Mouse (Mus musculus): ENCODE data around the gene Tcf3. TPM values are rescaled to one million over a fixed set of nuclear protein-coding genes. Genes with fewer than 3 reads are reported as not detected.

The Tcf3 gene
- total and polyA plus RNA-seq, 3 experiments = 146 to 223 (median 207) TPM

DNA sequence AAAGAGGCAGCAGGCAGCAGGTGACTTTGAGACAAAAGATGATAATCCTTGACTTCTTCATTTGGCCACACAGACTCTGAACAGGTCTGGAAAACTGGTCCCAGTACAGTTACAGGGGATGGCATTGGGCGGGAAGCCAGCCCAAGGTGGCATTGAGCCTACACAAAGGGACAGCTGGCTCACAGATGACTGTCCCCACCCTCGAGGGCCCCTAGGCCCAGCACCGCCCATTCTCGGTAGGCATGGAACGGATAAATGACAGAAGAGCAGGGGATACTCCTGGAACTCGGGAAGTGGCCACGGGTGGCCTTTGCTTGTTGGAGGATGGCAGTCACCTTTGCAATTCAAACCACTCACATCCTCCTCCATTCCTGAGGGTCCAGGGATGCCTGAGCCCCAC, 48.1 kb downstream of the Tcf3 start:
- peaks cover 35 to 52% of the 10 kb centered on the region in 2 experiments for H3K4me1 ChIP-seq (ENCODE audit: control insufficient read depth in 1 of 2, insufficient read depth in 2 of 2)

DNA sequence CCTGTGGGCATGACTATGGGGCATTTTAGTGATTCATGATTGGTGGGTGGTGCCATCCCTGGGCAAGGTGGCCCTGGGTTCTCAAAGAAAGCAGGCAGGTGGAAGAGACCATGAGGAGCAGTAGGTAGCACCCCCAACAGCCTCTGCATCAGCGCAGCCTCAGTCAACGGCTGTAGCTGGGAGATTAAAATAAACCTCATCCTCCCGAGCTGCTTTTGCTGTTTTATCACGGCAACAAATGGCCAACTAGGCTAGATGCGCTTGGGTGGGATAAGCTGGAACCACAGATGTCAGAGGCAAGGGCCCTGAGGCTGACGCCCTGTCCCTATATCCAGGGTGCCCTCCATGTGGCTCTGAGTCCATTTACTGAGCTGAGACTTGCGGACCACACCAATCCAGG, 48.7 kb downstream of the Tcf3 start:
- Histone ChIP-seq H3K4me1 (ENCODE audit: control insufficient read depth in 1 of 2, insufficient read depth in 2 of 2) (peaks cover 35 to 52% of the 10 kb centered on the region in 2 experiments), H3K9me3 (replicated peaks; ENCODE audit: low read length) (no peaks in the 10 kb centered on the region), H3K27ac (ENCODE audit: insufficient read depth, low read depth) (no peak overlapping the region), H3K4me3 (replicated peaks in 1 of 3; ENCODE audit: low read depth in 2 of 3, low read length in 2 of 3, poor library complexity in 1 of 3) (no peak overlapping the region), H3K9ac (ENCODE audit: insufficient read depth, low read depth) (no peak overlapping the region), H3K27me3 (replicated peaks) (no peaks in the 10 kb centered on the region), H3K36me3 (replicated peaks in 1 of 2; ENCODE audit: control insufficient read depth in 1 of 2, insufficient read depth in 1 of 2, low read length in 1 of 2) (peaks cover 17 to 49% of the 10 kb centered on the region in 2 experiments), H3K79me2 (replicated peaks; ENCODE audit: control insufficient read depth, extremely low read depth, insufficient read depth, poor library complexity, severe bottlenecking) (no peaks in the 10 kb centered on the region), H3K4me2 (ENCODE audit: insufficient read depth, low read depth, poor library complexity, severe bottlenecking) (no peak overlapping the region)
- TF ChIP-seq MAFK (IDR thresholded peaks at IDR 0.05; ENCODE audit: insufficient replicate concordance, low read length) (no peak), CTCF (conservative IDR thresholded peaks at IDR 0.05 in 1 of 2, IDR thresholded peaks at IDR 0.05 in 1 of 2; ENCODE audit: low read depth in 2 of 2, low read length in 2 of 2) (no peak), JUN (IDR thresholded peaks at IDR 0.05; ENCODE audit: insufficient read depth, low read depth, low read length) (no peak), USF1 (IDR thresholded peaks at IDR 0.05; ENCODE audit: low read depth, low read length) (no peak), SIN3A (IDR thresholded peaks at IDR 0.05; ENCODE audit: low read length) (no peak), POLR2AphosphoS2 (IDR thresholded peaks at IDR 0.05; ENCODE audit: low read depth, low read length) (no peak), HCFC1 (IDR thresholded peaks at IDR 0.05; ENCODE audit: low read depth, low read length) (no peak), MYC (IDR thresholded peaks at IDR 0.05; ENCODE audit: low read depth, low read length) (no peak), JUND (conservative IDR thresholded peaks at IDR 0.05; ENCODE audit: low read depth, low read length) (no peak), ETS1 (conservative IDR thresholded peaks at IDR 0.05; ENCODE audit: low read depth, low read length) (no peak), ZKSCAN1 (IDR thresholded peaks at IDR 0.05; ENCODE audit: borderline replicate concordance, low read depth, low read length) (no peak), NRF1 (IDR thresholded peaks at IDR 0.05; ENCODE audit: low read depth, low read length) (no peak), ZMIZ1 (IDR thresholded peaks at IDR 0.05; ENCODE audit: low read depth, low read length) (no peak), ELF1 (IDR thresholded peaks at IDR 0.05; ENCODE audit: low read depth, low read length) (no peak), EP300 (IDR thresholded peaks at IDR 0.05; ENCODE audit: low read length) (no peak), RAD21 (IDR thresholded peaks at IDR 0.05; ENCODE audit: low read depth, low read length) (no peak), ZNF384 (IDR thresholded peaks at IDR 0.05; ENCODE audit: low read depth, low read length) (no peak), SMC3 (IDR thresholded peaks at IDR 0.05; ENCODE audit: low read depth, low read length) (no peak)
- no peak for DNase-seq (ENCODE audit: extremely low read depth)
- in situ Hi-C loops (cut with MboI; ENCODE audit: low pct_ligation_motif_present, low pct_unique_long_range_greater_than_20kb, low sequenced_read_pairs) (loop anchor here (5.0 kb wide), 1 partner anchor 43 kb away; no protein-coding TSS in a partner anchor), dilution Hi-C loops (cut with MboI; ENCODE audit: extremely low pct_ligation_motif_present, extremely low pct_unique_long_range_greater_than_20kb, low sequenced_read_pairs) (no loop called here)

More for the DNA sequence above, 48.1 kb downstream of the Tcf3 start:
- no peak overlapping the region for H3K4me2 ChIP-seq (ENCODE audit: insufficient read depth, low read depth, poor library complexity, severe bottlenecking)
- in situ Hi-C loops (cut with MboI; ENCODE audit: low pct_ligation_motif_present, low pct_unique_long_range_greater_than_20kb, low sequenced_read_pairs) (loop anchor here (5.0 kb wide), 1 partner anchor 42 kb away; no protein-coding TSS in a partner anchor), dilution Hi-C loops (cut with MboI; ENCODE audit: extremely low pct_ligation_motif_present, extremely low pct_unique_long_range_greater_than_20kb, low sequenced_read_pairs) (no loop called here)
- no peak for DNase-seq (ENCODE audit: extremely low read depth)
- H3K9ac ChIP-seq (ENCODE audit: insufficient read depth, low read depth) = no peak overlapping the region
- peaks cover 17 to 50% of the 10 kb centered on the region in 2 experiments for H3K36me3 ChIP-seq (replicated peaks in 1 of 2; ENCODE audit: control insufficient read depth in 1 of 2, insufficient read depth in 1 of 2, low read length in 1 of 2)
- no peak for TF ChIP-seq ETS1 (conservative IDR thresholded peaks at IDR 0.05; ENCODE audit: low read depth, low read length)
- no peak for TF ChIP-seq USF1 (IDR thresholded peaks at IDR 0.05; ENCODE audit: low read depth, low read length)
- no peak for TF ChIP-seq TCF12 (IDR thresholded peaks at IDR 0.05; ENCODE audit: low read depth, low read length)
- no peak for TF ChIP-seq NELFE (IDR thresholded peaks at IDR 0.05; ENCODE audit: low read depth, low read length)
- no peak for TF ChIP-seq IRF4 (IDR thresholded peaks at IDR 0.05; ENCODE audit: low read depth, low read length)
- TF ChIP-seq MAZ (IDR thresholded peaks at IDR 0.05; ENCODE audit: low read depth, low read length) = no peak
- TF ChIP-seq RAD21 (IDR thresholded peaks at IDR 0.05; ENCODE audit: low read depth, low read length) = no peak
- H3K27ac ChIP-seq (ENCODE audit: insufficient read depth, low read depth) = no peak overlapping the region
- H3K9me3 ChIP-seq (replicated peaks; ENCODE audit: low read length) = no peaks in the 10 kb centered on the region
- no peaks in the 10 kb centered on the region for H3K79me2 ChIP-seq (replicated peaks; ENCODE audit: control insufficient read depth, extremely low read depth, insufficient read depth, poor library complexity, severe bottlenecking)
- H3K4me3 ChIP-seq (replicated peaks in 1 of 3; ENCODE audit: low read depth in 2 of 3, low read length in 2 of 3, poor library complexity in 1 of 3) = no peak overlapping the region
- H3K27me3 ChIP-seq (replicated peaks) = no peaks in the 10 kb centered on the region

Data from CH12.LX (cell line).